Mouse (Mus musculus) E14TG2a.4 (cell line): ENCODE measurements around the gene Itpr2.

Source experiments
- CTCF ChIP-seq: conservative IDR thresholded peaks from 2 replicates; pipeline ENCODE4 v1.5.1; 2014; ENCODE audit warnings: low read length
- NANOG ChIP-seq: IDR thresholded peaks from 2 replicates; pipeline ENCODE4 v1.6.1; 2014; ENCODE audit warnings: borderline replicate concordance, low read length, mixed read lengths
- POU5F1 ChIP-seq: IDR thresholded peaks from 2 replicates; pipeline ENCODE4 v1.6.1; 2014; ENCODE audit warnings: low read length, borderline replicate concordance

- TF ChIP-seq CTCF (no peak), NANOG (no peak), POU5F1 (no peak)
These were observed 255.7 kb downstream of the Itpr2 start for GRCm38 (mm10) chr6:146246368-146246767.
